10 mouse cellular contexts compared by ENCODE assay signal in genomic region chr12:12684481-12685216, GRCm38 (mm10).
A peak's percentile ranks its signal among the peaks of the same experiment; 100 is the strongest.
DNase-seq lines count a peak whose midpoint lies in the region; ATAC-seq and TF ChIP-seq lines count a peak whose summit lies in the region.
"Had no signal": no experiment of that assay in that cellular context is flagged by ENCODE, and none has a peak within 500 bp of the region (broad histone marks: within the 10 kb centered on the region; RNA-seq: fewer than 3 reads in every experiment).

No protein-coding gene starts in this region.

- 0 out of 4 replicates have a peak overlapping the region, but pooled peaks of 1 of the 2 experiments have one; percentile 4 for H3K27ac ChIP-seq in heart, embryonic 14.5 days (replicated peaks in 1 of 2; ENCODE audit: control insufficient read depth in 1 of 2, insufficient read depth in 1 of 2, low read depth in 2 of 2, low read length in 2 of 2)
- peak overlapping the region; percentile 82 for H3K27ac ChIP-seq in hindbrain, embryonic 10.5 days
- peak overlapping the region; percentile 55 for H3K27ac ChIP-seq in midbrain, embryonic 15.5 days

- no peak for TF ChIP-seq CTCF in brain, embryonic 14.5 days (IDR thresholded peaks at IDR 0.05; ENCODE audit: borderline replicate concordance, extremely low read depth, insufficient read depth, insufficient read length)

- H3K9ac ChIP-seq in heart, embryonic 14.5 days (ENCODE audit: low read length) = no peak overlapping the region
- H3K9ac ChIP-seq in midbrain, embryonic 15.5 days = no peak overlapping the region

- DNase-seq in heart, adult 9 months (ENCODE audit: low spot score in 2 of 2) = no peak
- peak; percentile 95 for DNase-seq in brain, embryonic 14.5 days (ENCODE audit: low read depth)
- DNase-seq in hindbrain, embryonic 10.5 days (ENCODE audit: low spot score) = peak; percentile 40
- no peak for DNase-seq in lung, postnatal 36 days
- DNase-seq in urinary bladder, adult 18-20 months (ENCODE audit: low spot score in 2 of 2) = no peak
- no peak for DNase-seq in cerebellum, adult 9-10 months
- DNase-seq: adrenal gland, adult 2 months; cerebellum, postnatal 25 days had no signal

- ATAC-seq in heart, embryonic 14.5 days (ENCODE audit: insufficient number of reproducible peaks, insufficient read depth, low FRiP score, low read depth) = no peak
- ATAC-seq in midbrain, embryonic 15.5 days (replicated peaks) = peak; percentile 33

- no peaks in the 10 kb centered on the region for H3K27me3 ChIP-seq in heart, embryonic 14.5 days (ENCODE audit: control insufficient read depth, insufficient read depth, low read length)
- H3K27me3 ChIP-seq in hindbrain, embryonic 10.5 days (ENCODE audit: insufficient read depth, poor library complexity, severe bottlenecking) = peaks cover 13% of the 10 kb centered on the region
- H3K27me3 ChIP-seq in midbrain, embryonic 15.5 days (replicated peaks) = no peaks in the 10 kb centered on the region

- no peaks in the 10 kb centered on the region for H3K36me3 ChIP-seq in heart, embryonic 14.5 days (ENCODE audit: control insufficient read depth, insufficient read depth, low read length)
- no peaks in the 10 kb centered on the region for H3K36me3 ChIP-seq in hindbrain, embryonic 10.5 days
- no peaks in the 10 kb centered on the region for H3K36me3 ChIP-seq in midbrain, embryonic 15.5 days (replicated peaks)

- H3K4me3 ChIP-seq in heart, embryonic 14.5 days (ENCODE audit: control insufficient read depth in 1 of 2, insufficient read depth in 1 of 2, low read depth in 1 of 2, low read length in 2 of 2) = no peak overlapping the region
- 0 out of 2 replicates have a peak overlapping the region, but pooled peaks have one; percentile 16 for H3K4me3 ChIP-seq in hindbrain, embryonic 10.5 days
- no peak overlapping the region for H3K4me3 ChIP-seq in midbrain, embryonic 15.5 days

- 37% methylated on average over 16 of the region's 16 CpGs for WGBS in heart, embryonic 14.5 days
- WGBS in hindbrain, embryonic 10.5 days = 40% methylated on average over 16 of the region's 16 CpGs
- 15% methylated on average over 16 of the region's 16 CpGs for WGBS in midbrain, embryonic 15.5 days

- peaks cover 27 to 37% of the 10 kb centered on the region in 2 experiments for H3K4me1 ChIP-seq in heart, embryonic 14.5 days (ENCODE audit: control insufficient read depth in 2 of 2, insufficient read depth in 2 of 2, low read length in 2 of 2)
- peaks cover 52% of the 10 kb centered on the region for H3K4me1 ChIP-seq in hindbrain, embryonic 10.5 days (replicated peaks)
- peaks cover 41% of the 10 kb centered on the region for H3K4me1 ChIP-seq in midbrain, embryonic 15.5 days

- no peaks in the 10 kb centered on the region for H3K9me3 ChIP-seq in heart, embryonic 14.5 days (ENCODE audit: control insufficient read depth, low read length)
- H3K9me3 ChIP-seq in hindbrain, embryonic 10.5 days = no peaks in the 10 kb centered on the region
- no peaks in the 10 kb centered on the region for H3K9me3 ChIP-seq in midbrain, embryonic 15.5 days

- H3K4me2 ChIP-seq in heart, embryonic 14.5 days (ENCODE audit: low read length) = peak overlapping the region; percentile 36
- peak overlapping the region; percentile 37 for H3K4me2 ChIP-seq in midbrain, embryonic 15.5 days

- TF ChIP-seq POLR2A in brain, embryonic 14.5 days (IDR thresholded peaks at IDR 0.05; ENCODE audit: borderline replicate concordance, extremely low read depth, insufficient read depth, insufficient read length, poor library complexity, severe bottlenecking) = no peak

Comparison
In these comparisons a context has a peak if more than half of its experiments do, and no peak if none do; other contexts are left out.
1. DNase-seq: peak in brain, embryonic 14.5 days (single experiment) and hindbrain, embryonic 10.5 days (single experiment); none in heart, adult 9 months (0 of 2), lung, postnatal 36 days (single experiment), urinary bladder, adult 18-20 months (0 of 2) and cerebellum, adult 9-10 months (single experiment).